Mouse (Mus musculus) intestine, postnatal 0 days (tissue): ENCODE results near the gene Mlxipl. TPM values are rescaled to one million over a fixed set of nuclear protein-coding genes. Genes with fewer than 3 reads are reported as not detected.
A peak's percentile ranks its signal among the peaks of the same experiment; 100 is the strongest.

Source experiments
- ATAC-seq: fragments of 200-750 bp; cut with Nextera tagmentation; 2 replicates; pipeline ENCODE4 v1.8.0; 2017; ENCODE audit warnings: mild to moderate bottlenecking, moderate TSS enrichment, moderate library complexity
- H3K27ac ChIP-seq: fragments of 300-500 bp; sonication (generic); 2 replicates; pipeline ENCODE4 v1.5.1; 2014; ENCODE audit warnings: mild to moderate bottlenecking, low read depth, low read length, moderate library complexity
- H3K27me3 ChIP-seq: fragments of 300-500 bp; sonication (generic); replicated peaks from 2 replicates; pipeline ENCODE4 v1.6.1; 2014; ENCODE audit warnings: low read length, mixed read lengths; ENCODE audit not compliant: control insufficient read depth, insufficient read depth
- H3K36me3 ChIP-seq: fragments of 300-500 bp; sonication (generic); 2 replicates; pipeline ENCODE4 v1.6.1; 2014; ENCODE audit warnings: mild to moderate bottlenecking, moderate library complexity; ENCODE audit not compliant: control insufficient read depth, insufficient read depth
- H3K4me1 ChIP-seq: fragments of 300-500 bp; sonication (generic); replicated peaks from 2 replicates; pipeline ENCODE4 v1.6.1; 2014; ENCODE audit warnings: antibody characterized with exemption, low read length, mixed read lengths; ENCODE audit not compliant: control insufficient read depth, insufficient read depth
- H3K4me2 ChIP-seq: fragments of 300-500 bp; sonication (generic); replicated peaks from 2 replicates; pipeline ENCODE4 v1.6.1; 2014; ENCODE audit warnings: low read depth, mild to moderate bottlenecking, moderate library complexity
- H3K4me3 ChIP-seq: fragments of 300-500 bp; sonication (generic); 2 replicates; pipeline ENCODE4 v1.5.1; 2014; ENCODE audit warnings: low read depth, low read length
- H3K9ac ChIP-seq: fragments of 300-500 bp; sonication (generic); 2 replicates; pipeline ENCODE4 v1.6.1; 2014; ENCODE audit warnings: mild to moderate bottlenecking, low read depth, low read length
- H3K9me3 ChIP-seq: fragments of 300-500 bp; sonication (generic); 2 replicates; pipeline ENCODE4 v1.6.1; 2016; ENCODE audit warnings: mixed run types; ENCODE audit not compliant: control insufficient read depth
- CTCF ChIP-seq: sonication (generic); IDR thresholded peaks from 2 replicates; pipeline ENCODE4 v1.5.1; 2016; ENCODE audit warnings: low read depth, mild to moderate bottlenecking, control low read depth, antibody characterized with exemption, moderate library complexity
- WGBS: fragments of 180-500 bp; shearing (Covaris S2); extraction: QIAGEN DNeasy Blood & Tissue Kit; methylation state at CpG from one replicate; pipeline ENCODE4 v1.1.7; 2014; 5-methylcytosine and 5-hydroxymethylcytosine counted together
- polyA plus RNA-seq: library from polyadenylated mRNA; unstranded; fragments of >200 nt; fragmentation: Nextera tagmentation; extraction: Ambion mirVana; gene quantifications from 2 replicates; pipeline ENCODE4 v1.2.1, GENCODE M21; 2015

The Mlxipl gene
- polyA plus RNA-seq, 1 experiment from 2014 or later, result 13.7 TPM

- H3K27ac ChIP-seq, result no peak overlapping the region
- peak; percentile 74 for TF ChIP-seq CTCF
- H3K4me2 ChIP-seq, result no peak overlapping the region
- H3K36me3 ChIP-seq, result no peaks in the 10 kb centered on the region
- H3K9ac ChIP-seq, result no peak overlapping the region
- WGBS, result 63% methylated on average over 11 of the region's 11 CpGs
- H3K9me3 ChIP-seq, result no peaks in the 10 kb centered on the region
- H3K4me1 ChIP-seq, result no peaks in the 10 kb centered on the region
- ATAC-seq, result no peak
- peaks cover 10% of the 10 kb centered on the region for H3K27me3 ChIP-seq
- H3K4me3 ChIP-seq, result no peak overlapping the region
Observed at GRCm38 (mm10) chr5:135103999-135104660, 14.4 kb downstream of the Mlxipl start.

- Histone ChIP-seq H3K27ac (no peak overlapping the region), H3K36me3 (no peaks in the 10 kb centered on the region), H3K9ac (peak overlapping the region; percentile 45; the same call in 1 of the 2 replicates), H3K4me3 (peak overlapping the region; percentile 47), H3K9me3 (no peaks in the 10 kb centered on the region), H3K27me3 (peaks cover 10% of the 10 kb centered on the region), H3K4me2 (peak overlapping the region; percentile 92), H3K4me1 (no peaks in the 10 kb centered on the region)
- TF ChIP-seq CTCF, result no peak
- under 1% methylated on average over 48 of the region's 48 CpGs for WGBS
- peak; percentile 72 for ATAC-seq
Observed at GRCm38 (mm10) chr5:135106758-135107256, 17.1 kb downstream of the Mlxipl start.

DNA sequence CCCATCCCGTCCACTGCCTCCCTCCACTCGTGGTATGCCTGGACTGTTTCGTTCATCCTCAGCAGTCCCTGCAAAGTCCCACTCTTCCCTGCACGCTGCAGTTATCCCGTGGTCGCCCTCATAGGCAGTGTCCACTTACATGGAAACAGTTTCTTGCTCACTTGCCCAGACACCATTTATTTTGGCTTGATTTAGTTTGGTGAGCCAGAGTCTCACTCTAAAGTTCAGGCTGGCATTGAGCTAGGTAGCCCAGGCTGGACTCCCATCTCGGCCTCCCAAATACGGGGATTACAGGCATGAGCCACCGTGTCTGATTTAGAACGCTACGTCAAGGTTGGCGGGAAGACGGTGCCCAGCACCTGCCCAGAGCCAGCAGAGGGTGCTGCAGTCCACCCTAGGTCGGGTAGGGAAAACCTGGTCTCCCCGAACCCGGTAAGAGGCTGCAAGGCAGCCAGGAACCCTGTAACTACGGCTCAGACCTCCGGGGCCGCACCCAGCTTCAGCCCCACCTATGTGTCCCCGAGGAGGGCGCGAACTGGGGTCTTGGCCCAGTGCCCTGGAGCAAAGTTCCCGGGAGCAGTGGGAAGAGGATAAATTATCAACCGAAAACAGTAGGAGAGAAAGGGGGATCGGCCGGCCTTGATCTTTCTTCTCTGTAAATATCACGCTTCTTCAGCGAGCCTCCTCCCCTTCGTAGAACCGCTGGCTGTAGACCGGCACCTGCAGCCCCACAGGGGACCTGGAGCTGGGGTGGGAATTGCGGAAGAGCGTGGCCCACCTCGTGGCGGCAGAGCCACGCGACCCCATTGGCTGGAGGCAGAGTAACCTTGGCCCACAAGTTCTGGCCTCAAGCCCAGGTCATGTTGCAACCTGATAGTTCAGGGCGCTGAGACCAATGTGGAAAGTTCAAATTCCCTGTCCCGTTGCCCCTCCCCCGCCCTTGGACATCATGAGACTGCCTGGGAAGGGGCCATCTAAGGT is 18.1 kb downstream of the Mlxipl start:
- TF ChIP-seq CTCF, result peak; percentile 90
- H3K4me3 ChIP-seq, result peak overlapping the region; percentile 47
- no peaks in the 10 kb centered on the region for H3K9me3 ChIP-seq
- 6% methylated on average over 40 of the region's 40 CpGs for WGBS
- H3K27ac ChIP-seq, result peak overlapping the region; percentile 51
- H3K4me2 ChIP-seq, result peak overlapping the region; percentile 92
- peak overlapping the region; percentile 45 for H3K9ac ChIP-seq
- no peaks in the 10 kb centered on the region for H3K36me3 ChIP-seq
- no peaks in the 10 kb centered on the region for H3K4me1 ChIP-seq
- peak; percentile 75 for ATAC-seq
- H3K27me3 ChIP-seq, result peaks cover 10% of the 10 kb centered on the region

- WGBS, result 69% methylated on average over 6 of the region's 6 CpGs
- no peak overlapping the region for H3K27ac ChIP-seq
Observed at GRCm38 (mm10) chr5:135109017-135109416, 19.3 kb downstream of the Mlxipl start.

DNA sequence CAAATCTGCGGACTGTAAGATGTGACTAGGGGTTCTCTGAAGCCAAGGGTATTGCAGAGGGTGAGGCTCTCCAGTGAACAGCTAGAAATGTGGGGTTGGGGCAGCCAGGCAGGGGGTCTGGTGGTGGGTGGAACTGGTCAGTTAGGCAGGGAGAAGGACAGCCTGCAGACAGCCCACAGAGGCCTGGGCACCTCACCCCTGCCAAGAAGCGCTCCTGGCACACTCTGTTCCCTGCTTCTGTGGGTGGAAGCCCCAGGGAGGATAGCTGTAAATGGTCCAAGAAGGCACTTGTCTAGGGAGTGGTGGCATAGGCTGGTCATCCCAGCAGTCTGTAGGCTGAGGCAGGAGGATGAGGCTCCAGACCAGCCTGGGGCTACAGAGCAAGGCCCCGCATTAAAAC is 19.7 kb downstream of the Mlxipl start:
- Histone ChIP-seq H3K9me3 (no peaks in the 10 kb centered on the region), H3K9ac (no peak overlapping the region), H3K27me3 (peaks cover 10% of the 10 kb centered on the region), H3K4me1 (no peaks in the 10 kb centered on the region), H3K36me3 (no peaks in the 10 kb centered on the region), H3K27ac (no peak overlapping the region), H3K4me3 (no peak overlapping the region), H3K4me2 (no peak overlapping the region)
- ATAC-seq, result no peak
- TF ChIP-seq CTCF, result no peak
- 84% methylated on average over 3 of the region's 3 CpGs for WGBS

More at GRCm38 (mm10) chr5:135109017-135109416, 19.3 kb downstream of the Mlxipl start:
- Histone ChIP-seq H3K4me2 (no peak overlapping the region), H3K36me3 (no peaks in the 10 kb centered on the region), H3K9ac (no peak overlapping the region), H3K4me3 (no peak overlapping the region), H3K9me3 (no peaks in the 10 kb centered on the region), H3K4me1 (no peaks in the 10 kb centered on the region), H3K27me3 (peaks cover 10% of the 10 kb centered on the region)
- TF ChIP-seq CTCF, result no peak
- no peak for ATAC-seq

GRCm38 (mm10) chr5:135109976-135110375 is 20.3 kb downstream of the Mlxipl start:
- Histone ChIP-seq H3K4me1 (no peaks in the 10 kb centered on the region), H3K36me3 (no peaks in the 10 kb centered on the region), H3K9ac (no peak overlapping the region), H3K27ac (no peak overlapping the region), H3K27me3 (peaks cover 6% of the 10 kb centered on the region), H3K9me3 (no peaks in the 10 kb centered on the region), H3K4me2 (no peak overlapping the region), H3K4me3 (no peak overlapping the region)
- 75% methylated on average over 6 of the region's 6 CpGs for WGBS
- TF ChIP-seq CTCF, result no peak
- no peak for ATAC-seq
